Mouse (Mus musculus) brain, embryonic 14.5 days (tissue): Measurements from ENCODE around the gene Uri1.

Source experiments
- CTCF ChIP-seq: fragments of 200-500 bp; IDR thresholded peaks from 2 replicates; pipeline ENCODE4 v1.5.1; 2012; ENCODE audit warnings: inconsistent platforms, mild to moderate bottlenecking, moderate library complexity, borderline replicate concordance; ENCODE audit not compliant: insufficient read depth, insufficient read length; ENCODE audit errors: extremely low read depth
- POLR2A ChIP-seq: fragments of 200-500 bp; IDR thresholded peaks from 2 replicates; pipeline ENCODE4 v1.6.1; 2012; ENCODE audit warnings: mild to moderate bottlenecking, inconsistent platforms, borderline replicate concordance; ENCODE audit not compliant: poor library complexity, insufficient read depth, insufficient read length, severe bottlenecking; ENCODE audit errors: extremely low read depth

DNA sequence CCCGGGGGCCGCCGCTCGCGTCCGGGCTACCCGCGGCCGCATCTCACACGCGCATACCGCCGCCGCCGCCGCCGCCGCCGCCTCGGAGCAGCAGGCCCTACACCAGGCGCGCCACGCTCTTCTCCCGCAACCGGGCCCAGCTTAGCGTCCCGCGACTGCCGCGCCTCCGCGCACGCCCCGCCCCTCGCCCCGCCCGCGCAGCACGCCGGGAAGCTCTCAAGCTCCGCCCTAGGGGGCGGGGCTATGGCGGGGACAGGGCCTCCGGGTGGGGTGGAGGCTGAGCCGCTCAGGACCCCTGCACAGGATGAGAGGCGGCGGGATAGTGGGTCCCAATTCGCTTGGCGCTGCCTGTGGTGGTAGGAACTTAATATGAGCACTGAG, 4.0 kb downstream of the Uri1 start:
- TF ChIP-seq CTCF, result no peak
- TF ChIP-seq POLR2A, result peak; percentile 93
